Comparison of ENCODE assay signal across 20 mouse cellular contexts in genomic region chr10:63654560-63654959, GRCm38 (mm10).
A peak's percentile ranks its signal among the peaks of the same experiment; 100 is the strongest.
DNase-seq lines count a peak whose midpoint lies in the region; ATAC-seq and TF ChIP-seq lines count a peak whose summit lies in the region.
"Had no signal": no experiment of that assay in that cellular context is flagged by ENCODE, and none has a peak within 500 bp of the region (broad histone marks: within the 10 kb centered on the region; RNA-seq: fewer than 3 reads in every experiment).

No protein-coding gene starts in this region.

- no peaks in the 10 kb centered on the region for H3K4me1 ChIP-seq in kidney, postnatal 0 days (replicated peaks; ENCODE audit: insufficient read depth, low read length)
- H3K4me1 ChIP-seq: embryonic facial prominence, embryonic 15.5 days; hindbrain, embryonic 12.5 days had no signal

- H3K4me2 ChIP-seq in kidney, postnatal 0 days (ENCODE audit: low read length), result no peak overlapping the region
- H3K4me2 ChIP-seq: embryonic facial prominence, embryonic 15.5 days; heart, embryonic 11.5 days; heart, embryonic 15.5 days; hindbrain, embryonic 12.5 days had no signal

- WGBS in kidney, postnatal 0 days, result 89% methylated on average over 5 of the region's 5 CpGs

- no peaks in the 10 kb centered on the region for H3K36me3 ChIP-seq in kidney, postnatal 0 days (ENCODE audit: insufficient read depth, low read length)
- H3K36me3 ChIP-seq: embryonic facial prominence, embryonic 15.5 days; forebrain, embryonic 10.5 days; heart, embryonic 15.5 days; hindbrain, embryonic 12.5 days had no signal

- H3K27ac ChIP-seq in kidney, postnatal 0 days, result no peak overlapping the region
- H3K27ac ChIP-seq: embryonic facial prominence, embryonic 15.5 days; forebrain, embryonic 10.5 days; heart, adult 2 months; heart, embryonic 15.5 days; hindbrain, embryonic 12.5 days had no signal

- peak; percentile 16; the same call in 1 of the 2 replicates for TF ChIP-seq CTCF in kidney, postnatal 0 days (IDR thresholded peaks at IDR 0.05; ENCODE audit: low read depth)

- no peak for ATAC-seq in kidney, postnatal 0 days (replicated peaks; ENCODE audit: low FRiP score, low read depth)
- ATAC-seq in megakaryocyte progenitor cell, adult 5-6 weeks (replicated peaks; ENCODE audit: poor library complexity), result peak; percentile 79
- ATAC-seq: forebrain, embryonic 14.5 days; hindbrain, embryonic 16.5 days; inflammation-experienced regulatory T-cells, adult 6 months had no signal

- DNase-seq in kidney, postnatal 0 days (ENCODE audit: low spot score), result no peak
- no peak for DNase-seq in kidney, postnatal 4 days
- DNase-seq in ES-CJ7 (ENCODE audit: low read depth, low spot score), result peak; percentile 21
- no peak for DNase-seq in layer of hippocampus, postnatal 14 days (ENCODE audit: low spot score in 2 of 2)
- DNase-seq in adrenal gland, postnatal 36 days, result no peak
- DNase-seq: adrenal gland, postnatal 10 days; cerebellum, adult 18-20 months; cerebellum, adult 9-11 months; gastrocnemius, postnatal 10 days; heart, adult 2 months had no signal

- no peaks in the 10 kb centered on the region for H3K27me3 ChIP-seq in kidney, postnatal 0 days (ENCODE audit: insufficient read depth, low read length)
- H3K27me3 ChIP-seq: embryonic facial prominence, embryonic 15.5 days; heart, embryonic 15.5 days; hindbrain, embryonic 12.5 days had no signal

- H3K9me3 ChIP-seq in kidney, postnatal 0 days (replicated peaks; ENCODE audit: low read length), result no peaks in the 10 kb centered on the region
- H3K9me3 ChIP-seq: embryonic facial prominence, embryonic 15.5 days; forebrain, embryonic 10.5 days; heart, embryonic 15.5 days; hindbrain, embryonic 12.5 days had no signal

- H3K4me3 ChIP-seq in kidney, postnatal 0 days (replicated peaks; ENCODE audit: low read depth, low read length), result no peak overlapping the region
- H3K4me3 ChIP-seq: embryonic facial prominence, embryonic 15.5 days; erythroblast, embryonic 14.5 days; forebrain, embryonic 10.5 days; heart, adult 2 months; heart, embryonic 15.5 days; hindbrain, embryonic 12.5 days had no signal

- no peak overlapping the region for H3K9ac ChIP-seq in kidney, postnatal 0 days (ENCODE audit: low read depth, low read length)
- H3K9ac ChIP-seq: embryonic facial prominence, embryonic 15.5 days; heart, embryonic 15.5 days; hindbrain, embryonic 12.5 days had no signal
